Mouse (Mus musculus): ENCODE data around the gene Scarb2. TPM values are rescaled to one million over a fixed set of nuclear protein-coding genes. Genes with fewer than 3 reads are reported as not detected.

Scarb2 gene
- total RNA-seq, 1 experiment, result 39.0 TPM

DNA sequence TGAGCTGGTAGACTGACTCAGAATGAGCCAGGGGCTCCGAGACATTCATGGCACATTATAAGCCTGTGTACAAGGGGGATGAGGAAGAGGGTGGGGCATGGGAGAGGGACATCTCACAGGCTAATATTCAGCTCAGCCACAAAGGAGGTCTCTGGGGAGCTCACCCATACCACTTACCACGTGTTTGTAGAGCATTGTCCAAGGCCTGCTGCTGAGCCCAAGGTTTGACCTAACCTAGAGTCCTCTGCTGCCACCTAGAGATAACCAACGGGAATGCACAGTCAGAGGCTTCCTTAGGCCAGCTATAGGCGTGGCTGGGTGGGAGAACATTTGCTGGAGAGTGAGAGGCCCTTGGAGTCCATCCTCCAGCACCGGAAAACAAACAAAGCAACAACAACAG, 108.5 kb downstream of the Scarb2 start:
- TF ChIP-seq ZC3H11A (IDR thresholded peaks at IDR 0.05; ENCODE audit: borderline replicate concordance, low read depth, low read length), result peak; percentile 62; the same call in 1 of the 2 replicates
- TF ChIP-seq HCFC1 (IDR thresholded peaks at IDR 0.05; ENCODE audit: borderline replicate concordance, insufficient read depth, low read length), result no peak
- TF ChIP-seq ZNF384 (IDR thresholded peaks at IDR 0.05; ENCODE audit: low read depth, low read length), result no peak
- peaks cover 0 to 4% of the 10 kb centered on the region in 2 experiments; a peak in 2 of 4 replicates for H3K4me1 ChIP-seq (ENCODE audit: control insufficient read depth in 2 of 2, insufficient read depth in 2 of 2, low read length in 2 of 2, poor library complexity in 1 of 2)
- no peaks in the 10 kb centered on the region for H3K9me3 ChIP-seq (ENCODE audit: control insufficient read depth, insufficient read depth, low read depth, low read length)
- H3K9ac ChIP-seq (ENCODE audit: insufficient read depth, low read depth, low read length, poor library complexity, severe bottlenecking), result peak overlapping the region; percentile 14; the same call in 1 of the 2 replicates
- peak; percentile 86 for DNase-seq (ENCODE audit: low read depth, low spot score)
- in situ Hi-C loops (cut with MboI; ENCODE audit: low sequenced_read_pairs in 2 of 2, unreplicated experiment in 2 of 2), result no loop called here
- H3K4me3 ChIP-seq (ENCODE audit: insufficient read depth in 1 of 2, low read depth in 1 of 2, low read length in 2 of 2, poor library complexity in 1 of 2, severe bottlenecking in 1 of 2), result no peak overlapping the region
- H3K36me3 ChIP-seq (ENCODE audit: control insufficient read depth, insufficient read depth, low read length, poor library complexity, severe bottlenecking), result no peaks in the 10 kb centered on the region
- no peak overlapping the region for H3K27ac ChIP-seq (ENCODE audit: insufficient read depth, low read depth, low read length, poor library complexity, severe bottlenecking)

GRCm38 (mm10) chr5:92396476-92396875, 110.2 kb downstream of the Scarb2 start:
- in situ Hi-C loops (cut with MboI; ENCODE audit: low sequenced_read_pairs in 2 of 2, unreplicated experiment in 2 of 2), result no loop called here

GRCm38 (mm10) chr5:92395764-92396163, 110.9 kb downstream of the Scarb2 start:
- TF ChIP-seq ZC3H11A (IDR thresholded peaks at IDR 0.05; ENCODE audit: borderline replicate concordance, low read depth, low read length) (no peak), HCFC1 (IDR thresholded peaks at IDR 0.05; ENCODE audit: borderline replicate concordance, insufficient read depth, low read length) (no peak), MAFK (IDR thresholded peaks at IDR 0.05; ENCODE audit: insufficient read depth, low read depth, low read length) (no peak), ZNF384 (IDR thresholded peaks at IDR 0.05; ENCODE audit: low read depth, low read length) (no peak), CHD2 (IDR thresholded peaks at IDR 0.05; ENCODE audit: low read depth, low read length) (no peak)

More at GRCm38 (mm10) chr5:92396476-92396875, 110.2 kb downstream of the Scarb2 start:
- Histone ChIP-seq H3K27ac (ENCODE audit: insufficient read depth, low read depth, low read length, poor library complexity, severe bottlenecking) (no peak overlapping the region), H3K4me1 (ENCODE audit: control insufficient read depth in 2 of 2, insufficient read depth in 2 of 2, low read length in 2 of 2, poor library complexity in 1 of 2) (peaks cover 0 to 7% of the 10 kb centered on the region in 2 experiments; a peak in 1 of 4 replicates), H3K9ac (ENCODE audit: insufficient read depth, low read depth, low read length, poor library complexity, severe bottlenecking) (no peak overlapping the region), H3K36me3 (ENCODE audit: control insufficient read depth, insufficient read depth, low read length, poor library complexity, severe bottlenecking) (no peaks in the 10 kb centered on the region), H3K4me3 (ENCODE audit: insufficient read depth in 1 of 2, low read depth in 1 of 2, low read length in 2 of 2, poor library complexity in 1 of 2, severe bottlenecking in 1 of 2) (no peak overlapping the region), H3K9me3 (ENCODE audit: control insufficient read depth, insufficient read depth, low read depth, low read length) (no peaks in the 10 kb centered on the region)
- no peak for TF ChIP-seq ZNF384 (IDR thresholded peaks at IDR 0.05; ENCODE audit: low read depth, low read length)
- no peak for TF ChIP-seq HCFC1 (IDR thresholded peaks at IDR 0.05; ENCODE audit: borderline replicate concordance, insufficient read depth, low read length)
- no peak for TF ChIP-seq CHD2 (IDR thresholded peaks at IDR 0.05; ENCODE audit: low read depth, low read length)
- TF ChIP-seq ZC3H11A (IDR thresholded peaks at IDR 0.05; ENCODE audit: borderline replicate concordance, low read depth, low read length), result no peak
- TF ChIP-seq MAFK (IDR thresholded peaks at IDR 0.05; ENCODE audit: insufficient read depth, low read depth, low read length), result no peak
- no peak for DNase-seq (ENCODE audit: low read depth, low spot score)

DNA sequence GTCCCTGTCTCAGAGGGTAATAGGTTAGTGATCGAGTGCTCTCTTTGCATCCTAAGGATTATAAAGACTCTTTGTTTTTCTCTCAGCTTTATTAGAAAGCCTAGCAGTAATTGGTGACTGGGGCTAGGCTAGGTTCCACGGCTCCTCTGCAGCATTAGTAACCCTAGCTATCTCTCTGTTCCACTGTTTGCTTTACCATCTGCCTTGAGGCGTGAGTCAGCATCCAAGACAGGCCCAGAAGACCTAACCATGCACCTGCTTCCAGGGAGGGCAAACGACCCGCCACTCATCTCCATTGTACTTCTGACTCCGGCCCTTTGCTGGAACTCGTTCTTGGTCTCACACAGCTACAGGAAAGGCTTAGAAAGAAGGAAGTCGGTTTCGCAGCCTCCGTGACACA, 112.8 kb downstream of the Scarb2 start:
- no peak overlapping the region for H3K4me3 ChIP-seq (ENCODE audit: insufficient read depth in 1 of 2, low read depth in 1 of 2, low read length in 2 of 2, poor library complexity in 1 of 2, severe bottlenecking in 1 of 2)
- peaks cover 0 to 7% of the 10 kb centered on the region in 2 experiments; a peak in 1 of 4 replicates for H3K4me1 ChIP-seq (ENCODE audit: control insufficient read depth in 2 of 2, insufficient read depth in 2 of 2, low read length in 2 of 2, poor library complexity in 1 of 2)
- TF ChIP-seq MAFK (IDR thresholded peaks at IDR 0.05; ENCODE audit: insufficient read depth, low read depth, low read length) (no peak), ZC3H11A (IDR thresholded peaks at IDR 0.05; ENCODE audit: borderline replicate concordance, low read depth, low read length) (no peak), CHD2 (IDR thresholded peaks at IDR 0.05; ENCODE audit: low read depth, low read length) (no peak), HCFC1 (IDR thresholded peaks at IDR 0.05; ENCODE audit: borderline replicate concordance, insufficient read depth, low read length) (no peak), ZNF384 (IDR thresholded peaks at IDR 0.05; ENCODE audit: low read depth, low read length) (no peak)
- H3K27ac ChIP-seq (ENCODE audit: insufficient read depth, low read depth, low read length, poor library complexity, severe bottlenecking), result no peak overlapping the region
- no peaks in the 10 kb centered on the region for H3K9me3 ChIP-seq (ENCODE audit: control insufficient read depth, insufficient read depth, low read depth, low read length)
- H3K36me3 ChIP-seq (ENCODE audit: control insufficient read depth, insufficient read depth, low read length, poor library complexity, severe bottlenecking), result no peaks in the 10 kb centered on the region
- H3K9ac ChIP-seq (ENCODE audit: insufficient read depth, low read depth, low read length, poor library complexity, severe bottlenecking), result no peak overlapping the region
- no peak for DNase-seq (ENCODE audit: low read depth, low spot score)
- in situ Hi-C loops (cut with MboI; ENCODE audit: low sequenced_read_pairs in 2 of 2, unreplicated experiment in 2 of 2), result no loop called here

More at GRCm38 (mm10) chr5:92395764-92396163, 110.9 kb downstream of the Scarb2 start:
- in situ Hi-C loops (cut with MboI; ENCODE audit: low sequenced_read_pairs in 2 of 2, unreplicated experiment in 2 of 2), result no loop called here
- DNase-seq (ENCODE audit: low read depth, low spot score), result no peak
- Histone ChIP-seq H3K4me1 (ENCODE audit: control insufficient read depth in 2 of 2, insufficient read depth in 2 of 2, low read length in 2 of 2, poor library complexity in 1 of 2) (peaks cover 0 to 7% of the 10 kb centered on the region in 2 experiments; a peak in 1 of 4 replicates), H3K9me3 (ENCODE audit: control insufficient read depth, insufficient read depth, low read depth, low read length) (no peaks in the 10 kb centered on the region), H3K36me3 (ENCODE audit: control insufficient read depth, insufficient read depth, low read length, poor library complexity, severe bottlenecking) (no peaks in the 10 kb centered on the region), H3K27ac (ENCODE audit: insufficient read depth, low read depth, low read length, poor library complexity, severe bottlenecking) (no peak overlapping the region), H3K9ac (ENCODE audit: insufficient read depth, low read depth, low read length, poor library complexity, severe bottlenecking) (no peak overlapping the region), H3K4me3 (ENCODE audit: insufficient read depth in 1 of 2, low read depth in 1 of 2, low read length in 2 of 2, poor library complexity in 1 of 2, severe bottlenecking in 1 of 2) (no peak overlapping the region)

Measured in ES-E14 (cell line).